Mouse (Mus musculus): Measurements from ENCODE around the gene Gnb2. TPM values are rescaled to one million over a fixed set of nuclear protein-coding genes. Genes with fewer than 3 reads are reported as not detected.
A peak's percentile ranks its signal among the peaks of the same experiment; 100 is the strongest.

Gene Gnb2
- 165 and 177 TPM in 2 replicates for polyA plus RNA-seq (2015; fragmentation: Nextera tagmentation; extraction: Ambion mirVana)

- H3K36me3 ChIP-seq (replicated peaks; ENCODE audit: insufficient read depth, low read length), result peaks cover 22% of the 10 kb centered on the region
- no peaks in the 10 kb centered on the region for H3K9me3 ChIP-seq (ENCODE audit: low read length)
- peak within 1 kb of the TSS; percentile 94 for H3K27ac ChIP-seq (ENCODE audit: low read depth)
- peak within 1 kb of the TSS; percentile 96 for H3K4me3 ChIP-seq (ENCODE audit: low read depth, low read length)
- DNase-seq, result peak; percentile 99
- H3K9ac ChIP-seq (replicated peaks), result peak within 1 kb of the TSS; percentile 92
- no peaks in the 10 kb centered on the region for H3K27me3 ChIP-seq (ENCODE audit: insufficient read depth, low read length)
- peaks cover 12% of the 10 kb centered on the region for H3K4me1 ChIP-seq (ENCODE audit: insufficient read depth)
- peak within 1 kb of the TSS; percentile 90 for H3K4me2 ChIP-seq (ENCODE audit: low read depth, low read length)
- peak; percentile 88 for ATAC-seq
- no peak for TF ChIP-seq CTCF (IDR thresholded peaks at IDR 0.05; ENCODE audit: low read depth)
- TF ChIP-seq EP300 (IDR thresholded peaks at IDR 0.05; ENCODE audit: low read depth), result peak; percentile 79; the same call in 1 of the 2 replicates
- 1% methylated on average over 30 of the region's 40 CpGs for WGBS (ENCODE audit: insufficient replicate concordance)
These were observed at the start of gene Gnb2, which contains the start of gene Epo for GRCm38 (mm10) chr5:137533117-137533827. Gnb2 (minus strand) TSS chr5:137533510. Epo (minus strand) TSS chr5:137533242.

GRCm38 (mm10) chr5:137582702-137583101 lies 49.4 kb upstream of the Gnb2 start:
- peaks cover 42% of the 10 kb centered on the region for H3K36me3 ChIP-seq (replicated peaks; ENCODE audit: insufficient read depth, low read length)
- H3K9me3 ChIP-seq (ENCODE audit: low read length), result no peaks in the 10 kb centered on the region
- no peak overlapping the region for H3K4me2 ChIP-seq (ENCODE audit: low read depth, low read length)
- no peak for ATAC-seq
- no peak overlapping the region for H3K9ac ChIP-seq (replicated peaks)
- H3K27ac ChIP-seq (ENCODE audit: low read depth), result no peak overlapping the region
- H3K27me3 ChIP-seq (ENCODE audit: insufficient read depth, low read length), result no peaks in the 10 kb centered on the region
- no peak overlapping the region for H3K4me3 ChIP-seq (ENCODE audit: low read depth, low read length)
- H3K4me1 ChIP-seq (ENCODE audit: insufficient read depth), result peaks cover 12% of the 10 kb centered on the region
- no peak for DNase-seq
- 76% methylated on average over 8 of the region's 8 CpGs for WGBS (ENCODE audit: insufficient replicate concordance)
- TF ChIP-seq EP300 (IDR thresholded peaks at IDR 0.05; ENCODE audit: low read depth) (no peak), CTCF (IDR thresholded peaks at IDR 0.05; ENCODE audit: low read depth) (no peak)

DNA sequence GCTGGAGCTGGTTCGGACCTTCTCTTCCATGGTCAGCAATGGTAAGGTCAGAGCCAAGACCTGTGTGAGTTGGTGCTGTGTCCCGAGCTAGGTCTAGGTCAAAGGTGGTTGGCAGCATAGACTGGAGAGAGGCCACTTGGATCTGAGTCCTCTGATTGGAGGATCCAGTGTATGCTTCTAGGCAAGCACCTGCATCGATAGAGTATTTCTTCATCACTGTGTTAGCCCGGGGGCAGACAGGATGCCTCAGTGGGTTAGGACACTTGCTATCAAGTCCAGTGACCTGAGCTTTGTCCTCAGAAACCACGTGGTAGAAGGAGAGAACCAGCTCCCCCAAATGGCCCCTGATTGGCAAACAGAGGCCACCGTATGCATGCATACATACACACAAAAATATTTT lies 46.9 kb upstream of the Gnb2 start:
- 37% methylated on average over 6 of the region's 6 CpGs for WGBS (ENCODE audit: insufficient replicate concordance)
- peaks cover 42% of the 10 kb centered on the region for H3K36me3 ChIP-seq (replicated peaks; ENCODE audit: insufficient read depth, low read length)
- peak; percentile 96 for ATAC-seq
- H3K4me1 ChIP-seq (ENCODE audit: insufficient read depth), result peaks cover 12% of the 10 kb centered on the region
- H3K9ac ChIP-seq (replicated peaks), result no peak overlapping the region
- TF ChIP-seq CTCF (IDR thresholded peaks at IDR 0.05; ENCODE audit: low read depth), result no peak
- TF ChIP-seq EP300 (IDR thresholded peaks at IDR 0.05; ENCODE audit: low read depth), result no peak
- H3K4me2 ChIP-seq (ENCODE audit: low read depth, low read length), result no peak overlapping the region
- H3K4me3 ChIP-seq (ENCODE audit: low read depth, low read length), result no peak overlapping the region
- H3K27me3 ChIP-seq (ENCODE audit: insufficient read depth, low read length), result no peaks in the 10 kb centered on the region
- peak overlapping the region; percentile 90 for H3K27ac ChIP-seq (ENCODE audit: low read depth)
- H3K9me3 ChIP-seq (ENCODE audit: low read length), result no peaks in the 10 kb centered on the region
- peak; percentile 51 for DNase-seq

DNA sequence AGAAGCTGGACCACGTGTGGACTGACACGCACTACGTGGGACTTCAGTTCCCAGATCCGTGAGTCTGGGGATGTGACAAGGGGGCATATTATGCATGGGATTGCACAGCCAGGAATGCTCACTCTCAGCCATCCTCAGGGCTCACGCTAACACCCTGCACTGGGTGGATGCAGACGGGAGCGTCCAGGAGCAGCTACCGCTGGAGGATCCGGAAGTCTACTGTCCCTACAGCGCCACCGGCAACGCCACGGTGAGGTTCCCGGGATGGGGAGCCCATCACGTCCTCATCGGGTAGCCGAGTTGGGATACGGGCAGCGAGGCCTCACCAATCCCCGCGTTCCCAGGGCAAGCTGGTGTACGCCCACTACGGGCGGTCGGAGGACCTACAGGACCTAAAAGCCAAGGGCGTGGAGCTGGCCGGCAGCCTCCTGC lies 41.2 kb upstream of the Gnb2 start:
- Histone ChIP-seq H3K4me1 (ENCODE audit: insufficient read depth) (peaks cover 26% of the 10 kb centered on the region), H3K27ac (ENCODE audit: low read depth) (no peak overlapping the region), H3K9ac (replicated peaks) (no peak overlapping the region), H3K9me3 (ENCODE audit: low read length) (no peaks in the 10 kb centered on the region), H3K4me3 (ENCODE audit: low read depth, low read length) (no peak overlapping the region), H3K27me3 (ENCODE audit: insufficient read depth, low read length) (no peaks in the 10 kb centered on the region), H3K4me2 (ENCODE audit: low read depth, low read length) (peak overlapping the region; percentile 18; the same call in 1 of the 2 replicates), H3K36me3 (replicated peaks; ENCODE audit: insufficient read depth, low read length) (peaks cover 27% of the 10 kb centered on the region)
- TF ChIP-seq EP300 (IDR thresholded peaks at IDR 0.05; ENCODE audit: low read depth) (no peak), CTCF (IDR thresholded peaks at IDR 0.05; ENCODE audit: low read depth) (no peak)
- DNase-seq, result no peak
- ATAC-seq, result no peak
- WGBS (ENCODE audit: insufficient replicate concordance), result 51% methylated on average over 27 of the region's 27 CpGs

DNA sequence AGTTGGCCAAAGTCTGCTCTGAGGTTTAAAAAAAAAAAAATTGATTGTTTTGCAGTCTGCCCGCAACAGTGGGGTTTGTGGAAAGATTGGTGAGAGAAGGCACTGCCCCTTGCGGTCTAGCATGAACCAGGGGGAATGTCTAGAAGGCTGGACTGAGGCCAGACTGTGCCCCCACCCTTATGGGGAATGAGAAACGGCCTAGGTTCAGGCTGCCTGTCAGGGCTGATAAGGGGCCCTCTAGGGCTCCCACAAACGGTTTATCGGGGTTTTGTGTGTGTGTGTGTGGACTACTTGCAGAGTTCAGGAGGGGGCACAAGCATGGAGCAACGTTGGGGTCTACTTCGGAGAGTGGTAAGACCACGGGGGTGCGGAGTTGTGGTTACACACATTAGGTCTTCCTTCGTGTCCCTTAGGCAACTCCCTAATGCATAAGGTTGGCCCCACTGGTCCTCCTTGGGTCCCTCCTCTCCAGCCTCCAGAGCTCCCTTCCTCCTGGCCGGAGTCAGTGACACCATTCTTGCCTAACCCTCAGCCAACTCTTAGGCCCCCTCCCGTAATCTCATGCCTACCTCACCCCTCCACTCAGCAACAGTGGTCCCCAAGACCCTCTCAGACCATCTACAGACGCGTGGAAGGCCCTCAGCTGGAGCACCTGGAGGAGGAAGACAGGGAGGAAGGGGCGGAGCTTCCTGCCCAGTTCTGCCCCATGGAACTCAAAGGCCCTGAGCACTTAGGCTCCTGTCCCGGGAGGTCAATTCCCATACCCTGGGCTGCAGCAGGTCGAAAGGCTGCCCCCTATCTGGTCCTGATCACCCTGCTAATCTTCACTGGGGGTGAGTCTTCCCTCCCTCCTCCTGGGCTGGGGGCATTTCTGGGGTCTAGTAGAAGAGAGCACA lies 37.6 kb upstream of the Gnb2 start:
- H3K9me3 ChIP-seq (ENCODE audit: low read length), result no peaks in the 10 kb centered on the region
- DNase-seq, result peak; percentile 74
- peaks cover 10% of the 10 kb centered on the region for H3K36me3 ChIP-seq (replicated peaks; ENCODE audit: insufficient read depth, low read length)
- peak; percentile 45 for TF ChIP-seq CTCF (IDR thresholded peaks at IDR 0.05; ENCODE audit: low read depth)
- peak; percentile 91 for TF ChIP-seq EP300 (IDR thresholded peaks at IDR 0.05; ENCODE audit: low read depth)
- H3K4me2 ChIP-seq (ENCODE audit: low read depth, low read length), result peak overlapping the region; percentile 85
- no peaks in the 10 kb centered on the region for H3K27me3 ChIP-seq (ENCODE audit: insufficient read depth, low read length)
- 27% methylated on average over 17 of the region's 17 CpGs for WGBS (ENCODE audit: insufficient replicate concordance)
- peak overlapping the region; percentile 93 for H3K27ac ChIP-seq (ENCODE audit: low read depth)
- peak overlapping the region; percentile 75 for H3K9ac ChIP-seq (replicated peaks)
- peaks cover 24% of the 10 kb centered on the region for H3K4me1 ChIP-seq (ENCODE audit: insufficient read depth)
- ATAC-seq, result peak; percentile 78
- H3K4me3 ChIP-seq (ENCODE audit: low read depth, low read length), result peak overlapping the region; percentile 52

- H3K4me3 ChIP-seq (ENCODE audit: low read depth, low read length), result peak overlapping the region; percentile 52
- WGBS (ENCODE audit: insufficient replicate concordance), result 7% methylated on average over 7 of the region's 7 CpGs
- TF ChIP-seq CTCF (IDR thresholded peaks at IDR 0.05; ENCODE audit: low read depth), result no peak
- no peak for TF ChIP-seq EP300 (IDR thresholded peaks at IDR 0.05; ENCODE audit: low read depth)
These were observed 36.9 kb upstream of the Gnb2 start for GRCm38 (mm10) chr5:137570181-137570580.

More at GRCm38 (mm10) chr5:137570181-137570580, 36.9 kb upstream of the Gnb2 start:
- H3K27me3 ChIP-seq (ENCODE audit: insufficient read depth, low read length), result no peaks in the 10 kb centered on the region
- peak overlapping the region; percentile 93 for H3K27ac ChIP-seq (ENCODE audit: low read depth)
- H3K36me3 ChIP-seq (replicated peaks; ENCODE audit: insufficient read depth, low read length), result peaks cover 10% of the 10 kb centered on the region
- ATAC-seq, result peak; percentile 11; the same call in 1 of the 2 replicates
- H3K9ac ChIP-seq (replicated peaks), result peak overlapping the region; percentile 75
- peak overlapping the region; percentile 85 for H3K4me2 ChIP-seq (ENCODE audit: low read depth, low read length)
- H3K9me3 ChIP-seq (ENCODE audit: low read length), result no peaks in the 10 kb centered on the region
- H3K4me1 ChIP-seq (ENCODE audit: insufficient read depth), result peaks cover 24% of the 10 kb centered on the region
- DNase-seq, result no peak

Data from liver, postnatal 0 days (tissue).